In the genomic region with DNA sequence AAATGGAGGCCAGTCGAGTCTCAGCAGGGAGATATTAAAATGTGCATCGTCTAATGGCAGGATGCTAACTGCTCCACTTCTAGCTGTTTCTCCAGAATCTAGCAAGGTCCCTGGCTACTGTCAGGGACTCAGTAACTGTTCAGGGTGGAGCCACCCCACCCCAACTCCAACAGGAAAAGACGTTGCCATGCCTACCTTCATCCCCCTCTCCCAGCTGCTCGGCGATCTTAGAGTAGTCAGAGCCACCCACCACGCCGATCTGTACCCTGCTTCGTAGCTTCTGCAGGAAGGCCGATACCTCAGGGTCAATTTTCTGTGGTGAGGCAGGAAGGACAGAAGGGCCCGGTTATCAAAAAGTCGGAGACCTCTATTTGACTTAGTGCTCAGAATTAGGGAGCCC, we compare ENCODE assay signal across 26 mouse cellular contexts. TPM values are rescaled to one million over a fixed set of nuclear protein-coding genes. Genes with fewer than 3 reads are reported as not detected.
A peak's percentile ranks its signal among the peaks of the same experiment; 100 is the strongest.
DNase-seq lines count a peak whose midpoint lies in the region; ATAC-seq and TF ChIP-seq lines count a peak whose summit lies in the region.
"Had no signal": no experiment of that assay in that cellular context is flagged by ENCODE, and none has a peak within 500 bp of the region (broad histone marks: within the 10 kb centered on the region; RNA-seq: fewer than 3 reads in every experiment).

No protein-coding gene starts in this region.

- H3K27ac ChIP-seq in limb, embryonic 13.5 days, result no peak overlapping the region
- no peak overlapping the region for H3K27ac ChIP-seq in limb, embryonic 10.5 days
- H3K27ac ChIP-seq in forebrain, postnatal 0 days (ENCODE audit: low read depth, low read length), result no peak overlapping the region
- H3K27ac ChIP-seq: embryonic facial prominence, embryonic 13.5 days; forebrain, embryonic 12.5 days; heart, embryonic 10.5 days; hindbrain, embryonic 13.5 days; hindbrain, postnatal 0 days had no signal

- ATAC-seq in cerebellum, adult (ENCODE audit: insufficient number of reproducible peaks, low FRiP score, low TSS enrichment), result no peak
- no peak for ATAC-seq in limb, embryonic 13.5 days (ENCODE audit: low FRiP score, low read depth)
- ATAC-seq in forebrain, postnatal 0 days, result no peak
- ATAC-seq: forebrain, embryonic 16.5 days; hindbrain, postnatal 0 days had no signal

- peaks cover 19% of the 10 kb centered on the region for H3K36me3 ChIP-seq in limb, embryonic 13.5 days
- H3K36me3 ChIP-seq in limb, embryonic 10.5 days, result peaks cover 8% of the 10 kb centered on the region; the same call in 1 of the 2 replicates
- H3K36me3 ChIP-seq in E14TG2a.4 (ENCODE audit: insufficient read depth, low read length), result peaks cover 68% of the 10 kb centered on the region
- peaks cover 27% of the 10 kb centered on the region for H3K36me3 ChIP-seq in forebrain, postnatal 0 days (ENCODE audit: insufficient read depth)

- 82% methylated on average over 11 of the region's 11 CpGs for WGBS in limb, embryonic 13.5 days
- 89% methylated on average over 11 of the region's 11 CpGs for WGBS in limb, embryonic 10.5 days
- WGBS in forebrain, postnatal 0 days, result 85% methylated on average over 11 of the region's 11 CpGs

- no peak overlapping the region for H3K4me2 ChIP-seq in limb, embryonic 13.5 days (replicated peaks)
- H3K4me2 ChIP-seq in forebrain, postnatal 0 days (ENCODE audit: low read depth), result no peak overlapping the region
- H3K4me2 ChIP-seq: embryonic facial prominence, embryonic 13.5 days; forebrain, embryonic 12.5 days; hindbrain, embryonic 13.5 days had no signal

- no peaks in the 10 kb centered on the region for H3K9me3 ChIP-seq in limb, embryonic 13.5 days
- H3K9me3 ChIP-seq in limb, embryonic 10.5 days (replicated peaks), result no peaks in the 10 kb centered on the region
- no peaks in the 10 kb centered on the region for H3K9me3 ChIP-seq in E14TG2a.4 (ENCODE audit: low read length)
- no peaks in the 10 kb centered on the region for H3K9me3 ChIP-seq in forebrain, postnatal 0 days (ENCODE audit: low read length)
- H3K9me3 ChIP-seq: embryonic facial prominence, embryonic 13.5 days; forebrain, embryonic 12.5 days; heart, embryonic 10.5 days; hindbrain, embryonic 13.5 days had no signal

- H3K4me3 ChIP-seq in limb, embryonic 13.5 days, result no peak overlapping the region
- H3K4me3 ChIP-seq in limb, embryonic 10.5 days, result no peak overlapping the region
- H3K4me3 ChIP-seq in E14TG2a.4 (replicated peaks; ENCODE audit: low read length), result peak overlapping the region; percentile 100
- H3K4me3 ChIP-seq in forebrain, postnatal 0 days (ENCODE audit: low read depth, low read length), result no peak overlapping the region
- H3K4me3 ChIP-seq: embryonic facial prominence, embryonic 13.5 days; forebrain, embryonic 12.5 days; heart, embryonic 10.5 days; hindbrain, embryonic 13.5 days had no signal

- peak; percentile 17 for DNase-seq in cerebellum, adult 9-10 months
- no peak for DNase-seq in limb, embryonic 10.5 days (ENCODE audit: low spot score)
- peak; percentile 77 for DNase-seq in brain, adult 2 months (ENCODE audit: low read depth, low spot score)
- DNase-seq in gastrocnemius, postnatal 4 days (ENCODE audit: low spot score in 2 of 2), result no peak
- no peak for DNase-seq in forebrain, postnatal 0 days
- DNase-seq: adrenal gland, postnatal 10 days; cerebellum, adult 2 months; cerebellum, postnatal 25 days; gastrocnemius, postnatal 36 days; heart, adult 18-20 months; heart, postnatal 10 days had no signal

- no peaks in the 10 kb centered on the region for H3K27me3 ChIP-seq in limb, embryonic 13.5 days
- no peaks in the 10 kb centered on the region for H3K27me3 ChIP-seq in limb, embryonic 10.5 days (ENCODE audit: low read depth, poor library complexity, severe bottlenecking)
- H3K27me3 ChIP-seq in E14TG2a.4 (ENCODE audit: insufficient read depth, low read length), result no peaks in the 10 kb centered on the region
- H3K27me3 ChIP-seq in forebrain, postnatal 0 days (ENCODE audit: insufficient read depth, low read length), result no peaks in the 10 kb centered on the region
- H3K27me3 ChIP-seq: embryonic facial prominence, embryonic 13.5 days; forebrain, embryonic 12.5 days; hindbrain, embryonic 13.5 days had no signal

- peak overlapping the region; percentile 43; the same call in 1 of the 2 replicates for H3K9ac ChIP-seq in limb, embryonic 13.5 days
- no peak overlapping the region for H3K9ac ChIP-seq in forebrain, postnatal 0 days
- H3K9ac ChIP-seq: embryonic facial prominence, embryonic 13.5 days; forebrain, embryonic 12.5 days; hindbrain, embryonic 13.5 days had no signal

- no peak for TF ChIP-seq CTCF in E14TG2a.4 (conservative IDR thresholded peaks at IDR 0.05; ENCODE audit: low read length)
- TF ChIP-seq CTCF in forebrain, postnatal 0 days (IDR thresholded peaks at IDR 0.05; ENCODE audit: low read depth), result no peak

- H3K4me1 ChIP-seq in limb, embryonic 13.5 days, result 0 out of 2 replicates have a peak, but pooled peaks cover 5% of the 10 kb centered on the region
- H3K4me1 ChIP-seq in limb, embryonic 10.5 days, result peaks cover 7% of the 10 kb centered on the region
- H3K4me1 ChIP-seq in E14TG2a.4 (replicated peaks; ENCODE audit: low read depth, low read length), result peaks cover 66% of the 10 kb centered on the region
- H3K4me1 ChIP-seq in forebrain, postnatal 0 days (ENCODE audit: insufficient read depth), result 0 out of 2 replicates have a peak, but pooled peaks cover 6% of the 10 kb centered on the region

RNA-seq across cellular contexts. Expression of a gene that starts 3.1 kb away (rescaled TPM):
- polyA plus RNA-seq in limb, embryonic 13.5 days (2015; fragmentation: Nextera tagmentation; extraction: Ambion mirVana), result 26.3 and 26.8 TPM in 2 replicates
- 18.1 and 21.1 TPM in 2 replicates for polyA plus RNA-seq in limb, embryonic 10.5 days (2016; fragmentation: Nextera tagmentation; extraction: Ambion mirVana)
- total RNA-seq in gastrocnemius, postnatal 4 days (2021), result 10 to 100 TPM; 20.3 to 21.6 TPM
- 162 and 181 TPM in 2 replicates for total RNA-seq in forebrain, postnatal 0 days (2014; rRNA removed)
- 132 and 140 TPM in 2 replicates for polyA plus RNA-seq in forebrain, postnatal 0 days (2015; fragmentation: Nextera tagmentation; extraction: Ambion mirVana)

RNA-seq across cellular contexts. Expression of a gene that starts 21.0 kb away (rescaled TPM):
- polyA plus RNA-seq in limb, embryonic 13.5 days (2015; fragmentation: Nextera tagmentation; extraction: Ambion mirVana), result 13.4 and 15.0 TPM in 2 replicates
- polyA plus RNA-seq in limb, embryonic 10.5 days (2016; fragmentation: Nextera tagmentation; extraction: Ambion mirVana), result 3.7 and 5.7 TPM in 2 replicates
- total RNA-seq in gastrocnemius, postnatal 4 days (2021), result 1 to 10 TPM; 9.1 to 9.4 TPM
- total RNA-seq in forebrain, postnatal 0 days (2014; rRNA removed), result 88.9 and 118 TPM in 2 replicates
- polyA plus RNA-seq in forebrain, postnatal 0 days (2015; fragmentation: Nextera tagmentation; extraction: Ambion mirVana), result 178 and 273 TPM in 2 replicates
- total RNA-seq: hematopoietic stem cell, adult 5-6 weeks had no signal

RNA-seq across cellular contexts. Expression of a gene that starts 22.7 kb away (rescaled TPM):
- polyA plus RNA-seq in limb, embryonic 13.5 days (2015; fragmentation: Nextera tagmentation; extraction: Ambion mirVana), result not detected in 2 replicates
- polyA plus RNA-seq in limb, embryonic 10.5 days (2016; fragmentation: Nextera tagmentation; extraction: Ambion mirVana), result not detected in 2 replicates
- not detected for total RNA-seq in gastrocnemius, postnatal 4 days (2021)
- not detected in 2 replicates for total RNA-seq in forebrain, postnatal 0 days (2014; rRNA removed)
- polyA plus RNA-seq in forebrain, postnatal 0 days (2015; fragmentation: Nextera tagmentation; extraction: Ambion mirVana), result not detected in 2 replicates
- total RNA-seq: adrenal gland, postnatal 10 days; adrenal gland, postnatal 4 days; gastrocnemius, adult 8-10 months; gastrocnemius, postnatal 36 days; heart, adult 18-20 months; heart, postnatal 10 days; hematopoietic stem cell, adult 5-6 weeks; hindbrain, postnatal 0 days had no signal
- polyA plus RNA-seq: C2C12; cerebellum, adult 2 months; embryonic facial prominence, embryonic 13.5 days; forebrain, embryonic 12.5 days; forebrain, embryonic 16.5 days; heart, embryonic 10.5 days; heart, embryonic 14.5 days; hindbrain, embryonic 13.5 days; hindbrain, postnatal 0 days; intestine, embryonic 14.5 days had no signal

RNA-seq across cellular contexts. Expression of a gene that starts 30.0 kb away (rescaled TPM):
- polyA plus RNA-seq in limb, embryonic 13.5 days (2015; fragmentation: Nextera tagmentation; extraction: Ambion mirVana), result 88.5 and 92.1 TPM in 2 replicates
- polyA plus RNA-seq in limb, embryonic 10.5 days (2016; fragmentation: Nextera tagmentation; extraction: Ambion mirVana), result 112 and 113 TPM in 2 replicates
- 10 to 100 TPM; 26.2 to 28.6 TPM for total RNA-seq in gastrocnemius, postnatal 4 days (2021)
- total RNA-seq in forebrain, postnatal 0 days (2014; rRNA removed), result 28.4 and 34.8 TPM in 2 replicates
- polyA plus RNA-seq in forebrain, postnatal 0 days (2015; fragmentation: Nextera tagmentation; extraction: Ambion mirVana), result 25.6 and 29.5 TPM in 2 replicates

RNA-seq across cellular contexts. Expression of a gene that starts 31.6 kb away (rescaled TPM):
- 56.9 and 57.9 TPM in 2 replicates for polyA plus RNA-seq in limb, embryonic 13.5 days (2015; fragmentation: Nextera tagmentation; extraction: Ambion mirVana)
- 75.5 and 86.6 TPM in 2 replicates for polyA plus RNA-seq in limb, embryonic 10.5 days (2016; fragmentation: Nextera tagmentation; extraction: Ambion mirVana)
- 10 to 100 TPM; 14.1 to 16.5 TPM for total RNA-seq in gastrocnemius, postnatal 4 days (2021)
- 52.8 and 62.5 TPM in 2 replicates for total RNA-seq in forebrain, postnatal 0 days (2014; rRNA removed)
- polyA plus RNA-seq in forebrain, postnatal 0 days (2015; fragmentation: Nextera tagmentation; extraction: Ambion mirVana), result 105 and 113 TPM in 2 replicates

Comparison
In these comparisons a context has a peak if more than half of its experiments do, and no peak if none do; other contexts are left out.
1. DNase-seq: peak in cerebellum, adult 9-10 months (single experiment) and brain, adult 2 months (single experiment); none in limb, embryonic 10.5 days (single experiment), gastrocnemius, postnatal 4 days (0 of 2) and forebrain, postnatal 0 days (single experiment).
2. RNA of a gene that starts 21.0 kb away (polyA plus RNA-seq): 178 to 273 TPM in forebrain, postnatal 0 days; 13.4 to 15.0 TPM in limb, embryonic 13.5 days and 3.7 to 5.7 TPM in limb, embryonic 10.5 days; every median in the first group is over 10 times any median in the second.